Mouse (Mus musculus) olfactory bulb, adult 2 months (tissue): Measurements from ENCODE around the gene Kcnmb4. TPM values are rescaled to one million over a fixed set of nuclear protein-coding genes. Genes with fewer than 3 reads are reported as not detected.
A peak's percentile ranks its signal among the peaks of the same experiment; 100 is the strongest.

ENCODE experiments used
- H3K27ac ChIP-seq: fragments of 200-500 bp; 2 replicates; pipeline ENCODE4 v1.5.1; 2012; ENCODE audit warnings: low read depth, low read length; ENCODE audit not compliant: insufficient read depth
- H3K4me1 ChIP-seq: fragments of 200-500 bp; 2 replicates; pipeline ENCODE4 v1.6.1; 2012; ENCODE audit warnings: low read length; ENCODE audit not compliant: control insufficient read depth, insufficient read depth
- H3K4me3 ChIP-seq: fragments of 200-500 bp; 2 replicates; pipeline ENCODE4 v1.5.1; 2012; ENCODE audit warnings: mild to moderate bottlenecking, low read depth, low read length, moderate library complexity; ENCODE audit not compliant: insufficient read depth
- CTCF ChIP-seq: fragments of 200-500 bp; IDR thresholded peaks from 2 replicates; pipeline ENCODE4 v1.5.1; 2012; ENCODE audit warnings: low read depth, mild to moderate bottlenecking, low read length, moderate library complexity; ENCODE audit not compliant: insufficient read depth
- POLR2A ChIP-seq: fragments of 200-500 bp; IDR thresholded peaks from 2 replicates; pipeline ENCODE4 v1.6.1; 2012; ENCODE audit warnings: mild to moderate bottlenecking, low read depth, low read length, moderate library complexity; ENCODE audit not compliant: insufficient read depth
- WGBS: fragments of 180-500 bp; shearing (Covaris S2); methylation state at CpG from one replicate; pipeline ENCODE4 v1.1.7; 2018; 5-methylcytosine and 5-hydroxymethylcytosine counted together
- polyA plus RNA-seq: library from polyadenylated mRNA; stranded (reverse); fragments of >200 nt; gene quantifications from 2 replicates; pipeline ENCODE4 v1.2.4, GENCODE M21; 2012; ENCODE audit warnings: low replicate concordance; ENCODE audit not compliant: missing spikeins, insufficient read depth, insufficient read length

The Kcnmb4 gene
- polyA plus RNA-seq, 1 experiment, result not detected

DNA sequence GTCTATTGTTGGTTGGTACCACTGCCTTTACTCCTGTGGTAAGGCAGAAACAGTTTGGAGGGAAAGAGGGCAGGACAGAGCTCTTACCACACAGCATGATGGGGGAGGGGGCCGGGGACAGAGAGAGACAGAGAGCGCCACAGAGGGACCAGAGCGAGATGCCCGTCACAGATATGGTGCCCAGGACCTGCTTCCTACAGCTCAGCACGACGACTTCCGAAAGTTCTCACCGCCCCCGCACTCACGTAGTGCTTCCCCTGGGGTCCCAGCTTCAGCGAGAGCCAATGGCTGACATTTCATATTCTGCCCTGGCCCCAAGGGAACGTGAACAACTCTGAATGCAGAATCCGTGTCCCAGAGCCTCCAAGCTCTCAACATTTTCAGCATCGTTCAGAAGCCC, 76.1 kb downstream of the Kcnmb4 start:
- 51% methylated on average over 14 of the region's 14 CpGs for WGBS
- Histone ChIP-seq H3K27ac (no peak overlapping the region), H3K4me3 (no peak overlapping the region), H3K4me1 (peaks cover 5% of the 10 kb centered on the region; the same call in 1 of the 2 replicates)
- TF ChIP-seq CTCF, result no peak
- TF ChIP-seq POLR2A, result no peak

DNA sequence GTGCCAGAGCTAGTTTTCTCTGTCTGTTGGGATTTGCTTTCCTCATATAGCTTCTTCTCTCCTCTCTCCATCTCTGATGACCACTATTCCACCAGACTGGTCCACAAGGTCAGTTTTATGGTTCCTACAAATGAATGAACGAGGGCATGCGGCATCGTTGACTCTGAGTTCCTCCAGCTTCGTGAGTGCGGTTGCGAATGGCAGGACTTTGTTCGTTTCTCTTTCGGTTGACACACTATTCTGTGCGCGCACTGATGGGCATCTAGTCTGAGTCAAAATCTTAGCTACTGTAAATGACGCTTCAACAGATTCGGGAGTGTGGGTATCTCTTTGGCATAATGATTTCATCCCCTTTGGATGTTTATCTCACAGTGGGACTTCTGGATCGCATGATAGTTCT, 76.7 kb downstream of the Kcnmb4 start:
- Histone ChIP-seq H3K27ac (no peak overlapping the region), H3K4me3 (no peak overlapping the region), H3K4me1 (peaks cover 5% of the 10 kb centered on the region; the same call in 1 of the 2 replicates)
- TF ChIP-seq POLR2A, result no peak
- no peak for TF ChIP-seq CTCF
- 91% methylated on average over 13 of the region's 13 CpGs for WGBS

DNA sequence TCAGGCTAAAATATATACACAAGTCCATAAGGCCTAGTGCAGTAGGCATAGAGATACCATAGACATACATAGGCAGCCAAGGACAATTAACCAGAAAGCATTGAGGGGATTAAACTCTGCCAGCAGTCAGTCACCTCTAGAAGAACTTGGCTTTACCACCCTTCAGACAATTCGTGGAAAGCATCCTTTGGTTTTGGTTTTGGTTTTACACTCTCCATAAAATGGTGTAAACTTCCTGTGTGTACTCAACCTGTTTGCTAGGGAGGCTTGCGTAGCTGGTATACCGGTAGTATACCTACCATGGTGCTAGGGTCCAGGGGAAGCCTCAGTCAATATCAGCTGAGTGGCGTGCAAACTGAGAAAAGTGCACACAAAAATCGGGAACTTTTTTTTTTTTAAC, 77.4 kb downstream of the Kcnmb4 start:
- Histone ChIP-seq H3K27ac (no peak overlapping the region), H3K4me1 (peaks cover 5% of the 10 kb centered on the region; the same call in 1 of the 2 replicates), H3K4me3 (no peak overlapping the region)
- WGBS, result 91% methylated on average over 5 of the region's 5 CpGs
- TF ChIP-seq POLR2A, result no peak

DNA sequence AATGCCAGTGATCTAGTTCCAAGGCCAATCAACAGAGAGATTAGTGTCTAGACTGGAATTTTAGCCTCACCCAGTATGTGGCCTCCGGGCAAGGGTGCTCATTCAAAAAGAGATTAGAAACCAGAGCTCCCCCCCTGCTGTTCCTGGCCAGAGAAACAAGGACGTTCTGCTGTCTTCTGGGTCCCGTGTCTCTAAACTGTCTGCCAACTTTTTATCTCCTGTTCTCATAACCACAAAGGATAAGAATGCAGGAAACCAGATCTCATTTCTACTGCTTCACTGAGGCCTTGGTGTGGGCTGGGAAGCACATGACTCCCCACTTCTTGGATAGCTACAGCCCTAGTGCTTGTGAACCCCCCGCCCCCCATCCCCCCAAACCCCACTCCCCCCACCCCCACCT, 79.1 kb downstream of the Kcnmb4 start:
- no peak overlapping the region for H3K27ac ChIP-seq
- WGBS, result 46% methylated on average over 4 of the region's 4 CpGs
- H3K4me1 ChIP-seq, result peaks cover 5% of the 10 kb centered on the region; the same call in 1 of the 2 replicates
- H3K4me3 ChIP-seq, result no peak overlapping the region
- TF ChIP-seq POLR2A, result no peak
- no peak for TF ChIP-seq CTCF

DNA sequence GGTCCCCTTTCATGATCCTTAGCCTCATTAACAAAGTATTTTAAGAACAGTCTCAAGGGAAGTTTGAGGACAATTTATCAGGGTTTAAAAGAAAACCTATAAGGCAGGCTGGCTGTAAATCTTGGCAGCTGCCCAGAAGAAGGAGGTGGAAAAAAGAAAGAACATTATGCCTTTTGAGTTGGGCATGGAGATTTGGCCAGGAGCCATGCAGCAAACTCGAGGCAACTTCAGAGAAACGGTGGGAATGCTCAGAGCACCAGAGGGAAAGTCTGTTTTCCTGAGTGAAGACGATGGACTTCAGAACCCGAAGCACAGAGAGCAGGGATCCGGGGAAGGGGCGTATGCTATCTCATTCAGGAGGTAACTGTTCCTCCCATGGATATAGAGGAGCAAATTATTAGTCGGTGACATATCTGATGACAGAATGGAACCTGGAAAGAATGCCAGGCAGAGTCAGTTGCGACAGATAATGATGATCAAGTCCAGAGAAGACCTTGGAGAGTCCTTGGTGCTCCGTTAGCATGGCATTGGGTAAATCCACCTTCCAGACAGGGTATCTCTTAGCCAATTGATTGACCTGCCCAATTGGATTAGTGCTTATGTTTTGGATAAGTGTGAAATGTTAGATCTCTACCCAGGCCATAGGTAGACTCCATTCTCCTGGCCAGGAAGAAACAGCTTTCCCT, 79.7 kb downstream of the Kcnmb4 start:
- TF ChIP-seq CTCF, result no peak
- TF ChIP-seq POLR2A, result no peak
- Histone ChIP-seq H3K27ac (no peak overlapping the region), H3K4me3 (no peak overlapping the region), H3K4me1 (peaks cover 5% of the 10 kb centered on the region; the same call in 1 of the 2 replicates)
- 54% methylated on average over 9 of the region's 9 CpGs for WGBS

DNA sequence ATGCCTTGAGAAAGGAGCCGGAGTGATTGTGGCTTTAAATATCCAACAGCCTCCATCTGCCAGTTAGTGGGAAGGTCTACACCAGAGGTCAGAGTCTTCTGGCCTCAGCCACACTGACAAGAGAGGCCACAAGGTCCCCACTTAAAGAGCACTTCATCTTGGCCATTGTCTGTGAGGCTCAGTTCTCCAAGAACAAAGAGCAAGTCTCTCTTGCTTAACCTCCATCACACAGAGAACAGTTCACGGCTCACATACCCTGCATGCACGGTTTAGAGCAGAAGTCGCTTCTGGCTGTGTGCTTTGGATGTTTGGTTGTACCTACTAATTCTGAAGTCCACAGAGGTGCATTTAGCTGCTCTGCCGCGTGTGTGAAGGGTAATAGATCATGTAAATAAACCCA, 84.8 kb downstream of the Kcnmb4 start:
- TF ChIP-seq POLR2A (no peak), CTCF (no peak)
- WGBS, result 76% methylated on average over 6 of the region's 6 CpGs
- H3K4me1 ChIP-seq, result peaks cover 9% of the 10 kb centered on the region; the same call in 1 of the 2 replicates
- no peak overlapping the region for H3K27ac ChIP-seq
- H3K4me3 ChIP-seq, result no peak overlapping the region

DNA sequence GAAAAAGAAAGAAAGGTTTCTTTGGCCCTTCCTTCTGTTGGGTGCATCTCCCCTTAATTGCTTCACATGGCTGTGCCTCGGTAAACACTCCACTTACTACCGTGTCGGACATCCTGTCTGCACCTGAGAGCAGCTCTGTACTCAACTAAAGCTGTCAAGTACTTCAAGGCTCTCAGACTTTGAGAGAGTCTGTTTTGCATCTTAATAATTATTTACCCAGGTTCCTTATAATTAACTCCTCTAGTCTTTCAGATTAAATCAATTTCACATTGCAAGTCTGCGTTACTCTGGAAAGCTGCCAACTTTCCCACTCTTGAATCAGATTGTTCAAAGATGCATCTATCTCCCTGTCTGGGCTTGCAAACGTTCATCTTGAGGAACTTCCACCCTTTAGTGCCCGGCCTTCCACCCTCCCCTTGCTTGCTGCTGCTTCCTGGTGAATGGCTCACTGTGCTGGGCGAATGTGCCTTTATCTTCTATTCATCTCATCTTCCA, 87.2 kb downstream of the Kcnmb4 start:
- Histone ChIP-seq H3K27ac (no peak overlapping the region), H3K4me3 (no peak overlapping the region), H3K4me1 (peaks cover 19% of the 10 kb centered on the region)
- 44% methylated on average over 7 of the region's 7 CpGs for WGBS
- TF ChIP-seq CTCF, result no peak
- TF ChIP-seq POLR2A, result no peak

DNA sequence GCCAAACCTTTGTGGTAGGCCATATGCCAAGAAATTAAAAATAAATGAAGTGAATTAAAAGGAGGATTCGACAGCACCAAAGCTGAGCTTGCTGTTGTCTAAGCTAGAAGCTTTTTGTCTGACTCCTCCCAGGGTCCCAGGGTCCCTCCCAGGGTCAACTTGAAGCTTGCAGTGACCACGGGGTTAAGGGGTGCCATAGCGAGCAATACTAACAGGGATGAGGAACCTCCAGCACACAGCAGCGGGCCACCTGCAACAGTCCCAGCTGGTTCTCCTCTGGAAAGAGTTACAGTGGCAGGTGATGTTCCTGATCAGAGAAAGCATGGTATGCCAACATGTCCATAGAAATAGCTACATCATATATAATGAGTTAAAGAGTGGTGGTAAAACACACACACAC, 89.3 kb downstream of the Kcnmb4 start:
- H3K27ac ChIP-seq, result no peak overlapping the region
- H3K4me3 ChIP-seq, result no peak overlapping the region
- TF ChIP-seq POLR2A (no peak), CTCF (no peak)
- 88% methylated on average over 4 of the region's 4 CpGs for WGBS
- H3K4me1 ChIP-seq, result peaks cover 22% of the 10 kb centered on the region

DNA sequence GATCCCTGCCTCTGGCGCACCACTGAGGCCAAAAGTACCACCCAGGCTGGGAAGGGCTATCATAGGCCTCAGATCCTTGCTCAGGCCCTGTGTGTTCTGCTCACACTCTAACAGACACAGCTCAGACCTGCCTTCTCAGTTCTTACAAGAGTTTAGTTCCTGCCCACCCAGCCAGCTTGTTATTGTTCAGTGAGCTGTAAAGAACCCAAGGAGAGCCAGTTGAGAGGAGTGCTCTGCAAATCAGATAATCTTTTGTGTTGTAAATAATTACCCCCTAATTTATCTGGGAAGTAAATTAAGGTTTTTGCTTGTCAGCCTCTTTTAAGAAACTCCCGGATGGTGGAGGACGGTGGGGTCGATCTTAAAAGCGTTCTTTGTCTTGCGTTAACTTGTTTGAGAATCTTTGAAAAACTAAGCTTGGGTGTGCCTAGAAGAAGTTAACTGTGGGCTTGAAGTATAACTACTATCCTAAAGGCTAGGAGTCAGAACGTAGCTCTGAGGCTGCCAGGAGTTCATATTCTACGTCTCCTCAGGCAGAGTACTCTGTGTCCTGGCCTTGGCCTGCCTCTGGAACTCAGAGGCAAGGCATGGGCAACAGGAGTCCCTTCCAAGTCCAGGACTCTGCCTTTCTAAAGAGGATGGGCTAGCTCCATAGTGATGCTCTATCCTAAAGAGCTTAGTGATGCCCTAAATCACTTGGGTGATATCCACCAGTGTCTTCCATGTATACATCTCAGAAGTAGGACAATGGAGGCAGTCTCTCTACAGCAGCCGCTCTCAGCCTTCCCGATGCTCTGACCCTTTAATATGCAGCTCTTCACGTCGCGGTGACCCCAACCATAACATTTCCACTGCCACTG, 90.6 kb downstream of the Kcnmb4 start:
- peaks cover 22% of the 10 kb centered on the region for H3K4me1 ChIP-seq
- no peak for TF ChIP-seq CTCF
- no peak for TF ChIP-seq POLR2A
- peak overlapping the region; percentile 31; the same call in 1 of the 2 replicates for H3K27ac ChIP-seq
- WGBS, result 53% methylated on average over 13 of the region's 13 CpGs
- no peak overlapping the region for H3K4me3 ChIP-seq
